Mouse (Mus musculus) hindbrain, embryonic 15.5 days (tissue): Measurements from ENCODE around the gene Gm17651. TPM values are rescaled to one million over a fixed set of nuclear protein-coding genes. Genes with fewer than 3 reads are reported as not detected.

ENCODE experiments used
- ATAC-seq: fragments of 200-750 bp; cut with Nextera tagmentation; 2 replicates; pipeline ENCODE4 v1.8.0; 2017; ENCODE audit warnings: low read depth, moderate number of reproducible peaks, moderate TSS enrichment; ENCODE audit not compliant: low FRiP score
- H3K27ac ChIP-seq: fragments of 300-500 bp; sonication (generic); replicated peaks from 2 replicates; pipeline ENCODE4 v1.5.1; 2015; ENCODE audit warnings: mild to moderate bottlenecking, inconsistent platforms
- H3K27me3 ChIP-seq: fragments of 300-500 bp; sonication (generic); 2 replicates; pipeline ENCODE4 v1.6.1; 2015; ENCODE audit warnings: control low read depth, inconsistent platforms
- H3K36me3 ChIP-seq: fragments of 300-500 bp; sonication (generic); 2 replicates; pipeline ENCODE4 v1.6.1; 2015; ENCODE audit warnings: control low read depth, inconsistent platforms
- H3K4me1 ChIP-seq: fragments of 300-500 bp; sonication (generic); replicated peaks from 2 replicates; pipeline ENCODE4 v1.6.1; 2015; ENCODE audit warnings: control low read depth, inconsistent platforms
- H3K4me2 ChIP-seq: fragments of 300-500 bp; sonication (generic); 2 replicates; pipeline ENCODE4 v1.6.1; 2015; ENCODE audit warnings: moderate library complexity, mild to moderate bottlenecking, inconsistent platforms
- H3K4me3 ChIP-seq: fragments of 300-500 bp; sonication (generic); 2 replicates; pipeline ENCODE4 v1.5.1; 2015; ENCODE audit warnings: mild to moderate bottlenecking, inconsistent platforms
- H3K9ac ChIP-seq: fragments of 300-500 bp; sonication (generic); 2 replicates; pipeline ENCODE4 v1.6.1; 2015; ENCODE audit warnings: inconsistent platforms
- H3K9me3 ChIP-seq: fragments of 300-500 bp; sonication (generic); 2 replicates; pipeline ENCODE4 v1.6.1; 2016; ENCODE audit warnings: control low read depth, inconsistent platforms
- WGBS: fragments of 180-500 bp; shearing (Covaris S2); methylation state at CpG from one replicate; pipeline ENCODE4 v1.1.7; 2015; 5-methylcytosine and 5-hydroxymethylcytosine counted together
- polyA plus RNA-seq: library from polyadenylated mRNA; unstranded; fragments of >200 nt; fragmentation: Nextera tagmentation; extraction: Ambion mirVana; gene quantifications from 2 replicates; pipeline ENCODE4 v1.2.1, GENCODE M21; 2015

Gene Gm17651
- polyA plus RNA-seq, 1 experiment from 2014 or later = not detected

GRCm38 (mm10) chr3:97667093-97667675 lies 7.3 kb downstream of the Gm17651 start:
- no peak overlapping the region for H3K27ac ChIP-seq
- H3K27me3 ChIP-seq = no peaks in the 10 kb centered on the region
- no peaks in the 10 kb centered on the region for H3K4me1 ChIP-seq
- no peak for ATAC-seq
- 87% methylated on average over 14 of the region's 14 CpGs for WGBS
- no peaks in the 10 kb centered on the region for H3K9me3 ChIP-seq
- H3K36me3 ChIP-seq = peaks cover 77% of the 10 kb centered on the region
- H3K4me2 ChIP-seq = no peak overlapping the region
- no peak overlapping the region for H3K9ac ChIP-seq
- no peak overlapping the region for H3K4me3 ChIP-seq

GRCm38 (mm10) chr3:97666154-97666553 lies 8.3 kb downstream of the Gm17651 start:
- Histone ChIP-seq H3K4me2 (no peak overlapping the region), H3K9ac (no peak overlapping the region), H3K27ac (no peak overlapping the region), H3K4me1 (no peaks in the 10 kb centered on the region), H3K27me3 (no peaks in the 10 kb centered on the region), H3K36me3 (peaks cover 71% of the 10 kb centered on the region), H3K4me3 (no peak overlapping the region), H3K9me3 (no peaks in the 10 kb centered on the region)
- 82% methylated on average over 8 of the region's 8 CpGs for WGBS
- no peak for ATAC-seq

- H3K4me3 ChIP-seq = no peak overlapping the region
- H3K9ac ChIP-seq = no peak overlapping the region
- H3K9me3 ChIP-seq = no peaks in the 10 kb centered on the region
- no peak overlapping the region for H3K4me2 ChIP-seq
- H3K27ac ChIP-seq = no peak overlapping the region
- ATAC-seq = no peak
- peaks cover 65% of the 10 kb centered on the region for H3K36me3 ChIP-seq
- H3K27me3 ChIP-seq = no peaks in the 10 kb centered on the region
- H3K4me1 ChIP-seq = 0 out of 2 replicates have a peak, but pooled peaks cover 2% of the 10 kb centered on the region
- 94% methylated on average over 9 of the region's 9 CpGs for WGBS
Observed at GRCm38 (mm10) chr3:97665525-97665924, 9.0 kb downstream of the Gm17651 start.

- Histone ChIP-seq H3K27me3 (no peaks in the 10 kb centered on the region), H3K9ac (no peak overlapping the region), H3K4me2 (no peak overlapping the region), H3K9me3 (no peaks in the 10 kb centered on the region), H3K4me3 (no peak overlapping the region), H3K36me3 (peaks cover 29% of the 10 kb centered on the region), H3K27ac (no peak overlapping the region), H3K4me1 (peaks cover 25% of the 10 kb centered on the region)
- 82% methylated on average over 8 of the region's 8 CpGs for WGBS
- ATAC-seq = no peak
Observed at GRCm38 (mm10) chr3:97661206-97661605, 13.3 kb downstream of the Gm17651 start.

- Histone ChIP-seq H3K9me3 (no peaks in the 10 kb centered on the region), H3K4me3 (peak overlapping the region; percentile 88), H3K4me2 (peak overlapping the region; percentile 83), H3K4me1 (peaks cover 25% of the 10 kb centered on the region), H3K27me3 (no peaks in the 10 kb centered on the region), H3K36me3 (peaks cover 23% of the 10 kb centered on the region), H3K27ac (no peak overlapping the region), H3K9ac (0 out of 2 replicates have a peak overlapping the region, but pooled peaks have one; percentile 72)
- ATAC-seq = no peak
- WGBS = 67% methylated on average over 7 of the region's 7 CpGs
Observed at GRCm38 (mm10) chr3:97659746-97660145, 14.7 kb downstream of the Gm17651 start.

GRCm38 (mm10) chr3:97658426-97659193 lies 15.9 kb downstream of the Gm17651 start:
- under 1% methylated on average over 50 of the region's 50 CpGs for WGBS
- peak; percentile 83 for ATAC-seq
- H3K9ac ChIP-seq = peak overlapping the region; percentile 72
- no peaks in the 10 kb centered on the region for H3K9me3 ChIP-seq
- peak overlapping the region; percentile 82 for H3K27ac ChIP-seq
- H3K4me3 ChIP-seq = peak overlapping the region; percentile 88
- H3K27me3 ChIP-seq = no peaks in the 10 kb centered on the region
- H3K4me1 ChIP-seq = peaks cover 25% of the 10 kb centered on the region
- peaks cover 12% of the 10 kb centered on the region for H3K36me3 ChIP-seq
- peak overlapping the region; percentile 83 for H3K4me2 ChIP-seq

GRCm38 (mm10) chr3:97657655-97658411 lies 16.7 kb downstream of the Gm17651 start, which contains the start of gene Prkab2:
TSS of gene Prkab2 (plus strand) at chr3:97658193.
- Histone ChIP-seq H3K4me1 (peaks cover 25% of the 10 kb centered on the region), H3K27me3 (no peaks in the 10 kb centered on the region), H3K4me2 (peak within 1 kb of the TSS; percentile 83), H3K4me3 (peak within 1 kb of the TSS; percentile 88), H3K27ac (peak within 1 kb of the TSS; percentile 82), H3K36me3 (peaks cover 6% of the 10 kb centered on the region; the same call in 1 of the 2 replicates), H3K9ac (peak within 1 kb of the TSS; percentile 72), H3K9me3 (no peaks in the 10 kb centered on the region)
- 1% methylated on average over 51 of the region's 51 CpGs for WGBS
- ATAC-seq = peak; percentile 95

GRCm38 (mm10) chr3:97654901-97655300 lies 19.6 kb downstream of the Gm17651 start:
- Histone ChIP-seq H3K9me3 (no peaks in the 10 kb centered on the region), H3K4me2 (no peak overlapping the region), H3K4me3 (no peak overlapping the region), H3K27ac (no peak overlapping the region), H3K36me3 (no peaks in the 10 kb centered on the region), H3K27me3 (no peaks in the 10 kb centered on the region), H3K4me1 (peaks cover 17% of the 10 kb centered on the region), H3K9ac (no peak overlapping the region)
- WGBS = 84% methylated on average over 8 of the region's 8 CpGs
- ATAC-seq = no peak

GRCm38 (mm10) chr3:97653781-97654180 lies 20.7 kb downstream of the Gm17651 start:
- Histone ChIP-seq H3K36me3 (no peaks in the 10 kb centered on the region), H3K4me3 (no peak overlapping the region), H3K9ac (no peak overlapping the region), H3K4me1 (peaks cover 6% of the 10 kb centered on the region), H3K4me2 (no peak overlapping the region), H3K27me3 (no peaks in the 10 kb centered on the region), H3K9me3 (no peaks in the 10 kb centered on the region), H3K27ac (no peak overlapping the region)
- WGBS = 92% methylated on average over 5 of the region's 5 CpGs
- ATAC-seq = no peak

- Histone ChIP-seq H3K4me3 (no peak overlapping the region), H3K36me3 (no peaks in the 10 kb centered on the region), H3K27me3 (no peaks in the 10 kb centered on the region), H3K4me2 (no peak overlapping the region), H3K27ac (no peak overlapping the region), H3K4me1 (no peaks in the 10 kb centered on the region), H3K9ac (no peak overlapping the region), H3K9me3 (no peaks in the 10 kb centered on the region)
- no peak for ATAC-seq
- 88% methylated on average over 10 of the region's 10 CpGs for WGBS
Observed at GRCm38 (mm10) chr3:97651604-97652003, 22.9 kb downstream of the Gm17651 start.

GRCm38 (mm10) chr3:97649469-97649868 lies 25.0 kb downstream of the Gm17651 start:
- Histone ChIP-seq H3K27me3 (no peaks in the 10 kb centered on the region), H3K4me1 (no peaks in the 10 kb centered on the region), H3K36me3 (no peaks in the 10 kb centered on the region), H3K9me3 (no peaks in the 10 kb centered on the region), H3K4me2 (no peak overlapping the region), H3K9ac (no peak overlapping the region), H3K27ac (no peak overlapping the region), H3K4me3 (no peak overlapping the region)
- no peak for ATAC-seq
- WGBS = 85% methylated on average over 6 of the region's 6 CpGs

- no peak overlapping the region for H3K4me3 ChIP-seq
- H3K9ac ChIP-seq = no peak overlapping the region
- H3K27ac ChIP-seq = no peak overlapping the region
- no peak overlapping the region for H3K4me2 ChIP-seq
- ATAC-seq = no peak
- no peaks in the 10 kb centered on the region for H3K36me3 ChIP-seq
- 78% methylated on average over 3 of the region's 3 CpGs for WGBS
- no peaks in the 10 kb centered on the region for H3K27me3 ChIP-seq
- H3K4me1 ChIP-seq = no peaks in the 10 kb centered on the region
- H3K9me3 ChIP-seq = no peaks in the 10 kb centered on the region
Observed at GRCm38 (mm10) chr3:97649022-97649421, 25.5 kb downstream of the Gm17651 start.
